Mouse (Mus musculus) C2C12 (cell line): Measurements from ENCODE around the gene Tmppe.

Source experiments
- CTCF ChIP-seq: IDR thresholded peaks from one replicate; pipeline ENCODE4 v1.5.1; 2011; ENCODE audit not compliant: control insufficient read depth, insufficient read depth, insufficient read length
- MAX ChIP-seq: IDR thresholded peaks from one replicate; pipeline ENCODE4 v1.6.1; 2011; ENCODE audit warnings: mild to moderate bottlenecking, control low read depth
- USF1 ChIP-seq: IDR thresholded peaks from one replicate; pipeline ENCODE4 v1.6.1; 2011; ENCODE audit warnings: low read depth, mild to moderate bottlenecking, control low read depth, moderate library complexity

DNA sequence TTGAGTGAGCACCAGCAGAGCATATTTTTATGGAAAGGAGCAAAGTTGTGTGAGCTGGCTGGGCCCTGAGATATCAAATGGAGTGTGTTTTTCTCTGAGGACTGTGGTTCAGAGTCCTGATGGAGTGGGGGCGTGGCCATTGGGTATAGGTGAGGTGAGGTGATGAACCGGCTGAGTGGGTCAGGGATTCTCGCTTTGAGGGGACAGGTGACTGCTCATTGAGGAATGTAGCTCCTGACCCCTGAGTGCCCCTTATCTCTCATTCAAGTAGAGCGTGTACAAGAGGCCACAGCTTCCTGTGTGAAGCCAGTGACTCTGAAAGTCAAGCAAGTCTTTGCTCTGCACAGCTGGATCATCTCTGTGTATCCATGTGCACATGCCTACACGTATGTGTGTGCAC lies 25.3 kb downstream of the Tmppe start:
- no peak for TF ChIP-seq CTCF
- TF ChIP-seq USF1: no peak
- TF ChIP-seq MAX: no peak
